Mouse (Mus musculus) C2C12 (cell line): ENCODE measurements around the gene Ugt1a6b. TPM values are rescaled to one million over a fixed set of nuclear protein-coding genes. Genes with fewer than 3 reads are reported as not detected.
"Not testable (repeated sequence)": the region's sequence is repeated elsewhere in the genome, so short reads cannot be mapped to it uniquely, and the experiment has no call there.

Experiments used
- H3K27me3 ChIP-seq: one replicate; pipeline ENCODE4 v1.6.1; 2011; ENCODE audit not compliant: control insufficient read depth, insufficient read depth, insufficient read length
- H3K36me3 ChIP-seq: one replicate; pipeline ENCODE4 v1.6.1; 2011; ENCODE audit not compliant: control insufficient read depth, insufficient read depth
- H3K4me3 ChIP-seq: one replicate; pipeline ENCODE4 v1.5.1; 2011; ENCODE audit warnings: mild to moderate bottlenecking, control low read depth; ENCODE audit not compliant: poor library complexity, insufficient read depth, severe bottlenecking
- H3K79me2 ChIP-seq: one replicate; pipeline ENCODE4 v1.6.1; 2011; ENCODE audit not compliant: control insufficient read depth, insufficient read depth
- H3K79me3 ChIP-seq: one replicate; pipeline ENCODE4 v1.6.1; 2011; ENCODE audit warnings: low read depth, control low read depth
- H3ac ChIP-seq: one replicate; pipeline ENCODE3; 2011; ENCODE audit warnings: low read depth; ENCODE audit not compliant: control insufficient read depth, insufficient read length
- CEBPB ChIP-seq: IDR thresholded peaks from one replicate; pipeline ENCODE4 v1.6.1; 2011; ENCODE audit warnings: low read depth, mild to moderate bottlenecking, control low read depth, moderate library complexity
- CTCF ChIP-seq: IDR thresholded peaks from one replicate; pipeline ENCODE4 v1.5.1; 2011; ENCODE audit not compliant: control insufficient read depth, insufficient read depth, insufficient read length
- FOSL1 ChIP-seq: IDR thresholded peaks from one replicate; pipeline ENCODE4 v1.8.0; 2011; ENCODE audit warnings: mild to moderate bottlenecking, low read length; ENCODE audit not compliant: poor library complexity, insufficient read depth, severe bottlenecking
- MAX ChIP-seq: IDR thresholded peaks from one replicate; pipeline ENCODE4 v1.6.1; 2011; ENCODE audit warnings: mild to moderate bottlenecking, control low read depth
- MYOD1 ChIP-seq: IDR thresholded peaks from one replicate; pipeline ENCODE4 v1.6.1; 2011; ENCODE audit warnings: low read depth; ENCODE audit not compliant: control insufficient read depth, insufficient read length
- MYOG ChIP-seq: IDR thresholded peaks from one replicate; pipeline ENCODE4 v1.6.1; 2011; ENCODE audit not compliant: control insufficient read depth, insufficient read length; ENCODE audit errors: extremely low read depth
- USF1 ChIP-seq: IDR thresholded peaks from one replicate; pipeline ENCODE4 v1.6.1; 2011; ENCODE audit warnings: low read depth, mild to moderate bottlenecking, control low read depth, moderate library complexity
- long read RNA-seq, 2 experiments: library from polyadenylated mRNA; unstranded; transcript quantifications; one replicate each; pipeline ENCODE4 v2.0.0; 2019 to 2020
- polyA plus RNA-seq: library from polyadenylated mRNA; unstranded; fragments of >200 nt; fragmentation: generic; extraction: Trizol; gene quantifications from one replicate; pipeline ENCODE4 v1.2.1, GENCODE M21; 2012; ENCODE audit warnings: missing spikeins

Gene Ugt1a6b
- not detected for polyA plus RNA-seq
- long read RNA-seq, experiment 1 = 0 reads
- long read RNA-seq, experiment 2, partial matches to known transcripts = 0 of 1 reads
- long read RNA-seq, experiment 2, other reads (novel, unspliced or antisense) = 1 of 1 reads

DNA sequence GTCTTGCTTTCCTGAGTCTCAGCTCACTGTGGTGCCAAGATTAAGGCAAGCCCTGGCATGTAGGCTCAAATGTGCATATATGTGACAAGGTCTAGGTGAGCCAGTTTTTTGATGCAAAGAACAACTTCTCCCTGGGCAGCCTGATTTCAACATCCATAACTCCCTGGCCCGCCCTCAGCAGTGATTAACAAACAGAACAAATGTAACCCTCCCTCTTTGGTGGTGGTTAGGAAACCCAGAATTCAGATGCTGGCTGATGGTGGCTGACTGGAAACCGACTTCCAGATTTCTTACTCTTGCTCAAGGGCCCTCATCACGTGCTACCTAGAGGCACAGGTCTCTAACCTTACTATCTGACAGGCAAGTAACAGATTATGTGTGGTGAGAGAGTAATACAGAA, at the start of gene Ugt1a6b:
TSS of gene Ugt1a6b (plus strand) at position 234 of the 400 bp plus-strand sequence.
- H3K79me3 ChIP-seq = not testable (repeated sequence)

DNA sequence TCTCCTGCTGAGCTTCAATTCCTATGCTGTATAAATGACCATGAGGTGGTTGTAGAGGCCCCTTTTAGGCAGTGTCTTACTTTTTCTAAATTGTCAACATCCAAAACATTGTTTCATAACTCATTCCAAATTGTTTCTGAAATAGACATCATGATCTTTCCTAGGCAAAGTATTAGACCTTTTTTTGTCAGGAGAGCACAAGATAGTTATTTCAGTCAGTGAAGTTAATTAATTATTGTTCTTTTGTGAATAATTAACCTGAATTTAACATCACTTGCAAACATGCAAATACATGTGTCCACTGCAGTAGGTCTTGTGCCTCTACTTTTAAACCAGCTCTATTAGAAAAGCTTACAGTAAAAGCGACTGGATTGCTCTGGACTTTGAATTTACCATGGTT, 48.0 kb upstream of the Ugt1a6b start, which contains the start of gene Ugt1a10:
TSS of gene Ugt1a10 (plus strand) at position 301 of the 400 bp plus-strand sequence.
- Histone ChIP-seq H3K36me3 (no peaks in the 10 kb centered on the region), H3K4me3 (no peak within 1 kb of the TSS), H3K79me2 (no peaks in the 10 kb centered on the region), H3ac (no peak within 1 kb of the TSS), H3K79me3 (no peaks in the 10 kb centered on the region), H3K27me3 (peaks cover 3% of the 10 kb centered on the region)
- TF ChIP-seq CEBPB = no peak
- TF ChIP-seq CTCF = no peak
- TF ChIP-seq USF1 = no peak
- TF ChIP-seq MAX = no peak
- TF ChIP-seq FOSL1 = no peak
- TF ChIP-seq MYOD1 = no peak
- no peak for TF ChIP-seq MYOG

More for the DNA sequence above, at the start of gene Ugt1a6b:
- H3ac ChIP-seq, H3K4me3 ChIP-seq, H3K36me3 ChIP-seq, H3K79me2 ChIP-seq, H3K27me3 ChIP-seq: not testable (repeated sequence)

DNA sequence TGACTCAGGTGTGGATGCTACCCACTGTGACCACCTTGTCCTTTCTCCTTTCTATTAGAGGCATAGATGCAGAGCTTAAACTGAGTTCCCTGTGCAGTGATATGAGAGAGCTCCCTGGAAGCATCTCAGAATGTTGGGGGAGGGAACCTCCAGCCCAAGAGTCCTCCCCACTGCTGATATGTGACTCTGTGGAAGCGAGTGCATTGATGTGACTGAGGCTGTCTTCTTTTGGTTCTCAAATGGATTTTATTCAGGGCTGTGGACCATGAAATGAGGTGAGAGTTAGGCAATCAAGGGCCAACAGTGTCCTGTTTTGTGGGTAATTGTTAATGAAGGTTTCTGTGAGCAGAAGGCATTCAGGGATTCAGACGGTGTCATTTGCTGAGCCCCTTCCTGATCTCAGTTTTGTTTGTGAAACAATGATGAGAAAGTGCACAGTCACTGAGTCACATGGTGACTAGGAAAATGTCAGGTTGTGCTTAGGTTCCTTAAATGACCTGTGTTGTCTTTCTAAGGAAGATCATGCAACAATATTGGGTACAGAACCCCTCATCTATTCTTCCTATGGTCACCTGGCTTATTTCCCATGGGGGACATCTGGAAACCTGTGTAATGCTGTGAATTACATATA, 36.5 kb upstream of the Ugt1a6b start:
- not testable (repeated sequence) for H3K79me2 ChIP-seq, H3ac ChIP-seq, H3K79me3 ChIP-seq, H3K27me3 ChIP-seq, H3K4me3 ChIP-seq, H3K36me3 ChIP-seq

DNA sequence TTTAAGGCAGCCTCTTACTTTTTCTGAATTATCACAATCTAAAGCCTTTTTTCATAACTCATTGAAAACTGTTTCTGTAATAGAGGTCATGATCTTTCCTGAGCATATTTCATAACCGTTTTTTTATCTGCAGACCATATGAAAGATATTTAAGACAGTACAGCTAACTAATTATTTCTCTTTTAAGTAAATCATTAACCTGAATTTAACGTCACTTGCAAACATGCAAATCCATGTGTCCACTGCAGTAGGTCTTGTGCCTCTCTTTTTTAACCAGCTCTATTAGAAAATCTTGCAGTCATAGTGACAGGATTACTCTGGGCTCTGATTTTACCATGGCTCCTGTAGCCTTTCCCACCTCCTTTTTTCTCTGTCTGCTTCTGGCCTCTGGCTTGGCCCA, 32.6 kb upstream of the Ugt1a6b start, which contains the start of gene Ugt1a9:
TSS of gene Ugt1a9 (plus strand) at position 306 of the 400 bp plus-strand sequence.
- Histone ChIP-seq H3K4me3 (no peak within 1 kb of the TSS), H3K79me2 (no peaks in the 10 kb centered on the region), H3ac (no peak within 1 kb of the TSS), H3K27me3 (no peaks in the 10 kb centered on the region), H3K79me3 (no peaks in the 10 kb centered on the region), H3K36me3 (no peaks in the 10 kb centered on the region)
- TF ChIP-seq CEBPB = no peak
- no peak for TF ChIP-seq USF1
- no peak for TF ChIP-seq MYOG
- TF ChIP-seq CTCF = no peak
- TF ChIP-seq MAX = no peak
- no peak for TF ChIP-seq MYOD1
- no peak for TF ChIP-seq FOSL1

DNA sequence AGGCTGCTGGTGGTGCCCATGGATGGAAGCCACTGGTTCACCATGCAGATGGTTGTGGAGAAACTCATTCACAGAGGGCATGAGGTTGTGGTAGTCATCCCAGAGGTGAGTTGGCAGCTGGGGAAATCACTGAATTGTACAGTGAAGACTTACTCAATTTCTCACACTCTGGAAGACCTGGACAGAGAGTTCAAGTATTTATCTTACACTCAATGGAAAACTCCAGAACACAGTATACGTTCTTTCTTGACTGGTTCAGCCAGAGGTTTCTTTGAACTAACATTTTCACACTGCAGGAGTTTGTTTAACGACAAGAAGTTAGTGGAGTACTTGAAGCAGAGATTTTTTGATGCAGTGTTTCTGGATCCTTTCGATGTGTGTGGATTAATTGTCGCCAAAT, 32.1 kb upstream of the Ugt1a6b start:
- Histone ChIP-seq H3K4me3 (no peak overlapping the region), H3K27me3 (no peaks in the 10 kb centered on the region), H3K36me3 (no peaks in the 10 kb centered on the region), H3K79me3 (no peaks in the 10 kb centered on the region), H3K79me2 (no peaks in the 10 kb centered on the region), H3ac (no peak overlapping the region)
- TF ChIP-seq MAX = no peak
- no peak for TF ChIP-seq FOSL1
- TF ChIP-seq CEBPB = no peak
- TF ChIP-seq CTCF = no peak
- TF ChIP-seq USF1 = no peak
- no peak for TF ChIP-seq MYOD1
- no peak for TF ChIP-seq MYOG

DNA sequence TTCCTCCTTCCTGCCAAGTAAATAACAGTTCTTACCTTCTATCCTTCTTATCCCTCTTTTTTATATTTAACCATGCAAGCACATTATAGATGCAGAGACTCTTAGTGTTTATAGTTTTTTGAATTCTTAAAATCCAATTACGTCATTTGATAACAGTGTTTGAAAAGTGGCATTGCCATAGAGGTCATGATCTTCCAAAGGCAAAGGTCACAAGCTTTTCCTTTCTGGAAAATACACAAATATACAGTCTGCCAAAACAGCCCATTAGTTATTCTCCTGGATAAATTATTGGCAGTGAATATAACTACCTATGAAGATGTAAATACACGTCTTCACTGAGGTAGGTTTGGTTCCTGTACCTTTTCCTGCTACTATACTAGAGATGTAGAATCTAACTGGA, 28.6 kb upstream of the Ugt1a6b start:
- Histone ChIP-seq H3K36me3 (no peaks in the 10 kb centered on the region), H3K79me2 (no peaks in the 10 kb centered on the region), H3K4me3 (no peak overlapping the region), H3ac (no peak overlapping the region), H3K79me3 (no peaks in the 10 kb centered on the region), H3K27me3 (no peaks in the 10 kb centered on the region)
- no peak for TF ChIP-seq CEBPB
- TF ChIP-seq CTCF = no peak
- TF ChIP-seq USF1 = no peak
- TF ChIP-seq MYOG = no peak
- no peak for TF ChIP-seq FOSL1
- TF ChIP-seq MAX = no peak
- TF ChIP-seq MYOD1 = no peak
